Mouse (Mus musculus): ENCODE results near the gene Mmp9. TPM values are rescaled to one million over a fixed set of nuclear protein-coding genes. Genes with fewer than 3 reads are reported as not detected.

Mmp9 gene
- polyA plus RNA-seq, 1 experiment from 2014 or later, result 7.1 TPM

DNA sequence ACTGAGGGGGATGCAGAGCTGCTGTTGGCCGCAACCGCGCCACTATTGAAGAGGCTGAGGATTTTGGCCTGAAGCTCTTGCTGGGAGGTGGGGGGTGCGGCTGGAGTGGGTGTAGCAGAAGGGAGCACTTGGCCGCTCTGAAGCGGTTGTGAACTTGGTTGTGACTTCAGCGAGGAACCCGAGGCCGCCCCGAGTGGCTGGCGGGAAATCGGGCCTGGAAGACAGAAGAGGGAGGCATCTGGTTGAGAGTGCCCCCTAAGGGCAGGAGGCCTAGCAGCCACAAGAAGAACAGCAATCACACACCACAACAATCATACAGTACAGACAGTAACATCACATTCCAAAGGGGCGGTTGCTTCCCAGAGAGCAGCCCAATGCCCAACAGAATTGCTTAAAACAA, 61.4 kb downstream of the Mmp9 start:
- Histone ChIP-seq H3K9me3 (no peaks in the 10 kb centered on the region), H3K4me1 (peaks cover 18% of the 10 kb centered on the region), H3K27me3 (peaks cover 43% of the 10 kb centered on the region), H3K9ac (no peak overlapping the region), H3K36me3 (peaks cover 85% of the 10 kb centered on the region), H3K27ac (no peak overlapping the region), H3K4me2 (replicated peaks) (no peak overlapping the region), H3K4me3 (no peak overlapping the region)
- 93% methylated on average over 13 of the region's 13 CpGs for WGBS
- no peak for ATAC-seq (ENCODE audit: low FRiP score, low read depth)

DNA sequence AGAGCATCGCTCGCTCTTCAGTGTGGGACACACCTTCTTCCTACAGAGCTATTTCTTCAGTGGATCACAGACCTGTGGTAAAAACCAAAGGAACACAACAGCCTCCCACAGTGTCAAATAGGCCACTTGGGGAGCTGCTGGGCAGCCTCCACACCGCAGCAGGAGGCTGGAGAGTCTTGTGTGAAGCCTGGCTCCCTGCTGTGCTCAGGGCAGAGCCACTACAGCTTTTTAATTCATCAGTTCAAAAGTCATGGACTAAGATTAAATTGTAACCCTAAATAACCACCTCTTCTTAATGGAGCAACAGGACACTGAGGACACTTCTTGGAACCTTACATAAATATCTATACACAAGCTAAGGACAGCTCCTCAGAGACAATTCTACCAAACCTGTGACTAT, 62.5 kb downstream of the Mmp9 start:
- Histone ChIP-seq H3K4me3 (no peak overlapping the region), H3K36me3 (peaks cover 96% of the 10 kb centered on the region), H3K4me2 (replicated peaks) (no peak overlapping the region), H3K4me1 (peaks cover 8% of the 10 kb centered on the region), H3K27me3 (peaks cover 32% of the 10 kb centered on the region), H3K27ac (no peak overlapping the region), H3K9me3 (no peaks in the 10 kb centered on the region), H3K9ac (no peak overlapping the region)
- WGBS, result 86% methylated on average over 3 of the region's 3 CpGs
- no peak for ATAC-seq (ENCODE audit: low FRiP score, low read depth)

DNA sequence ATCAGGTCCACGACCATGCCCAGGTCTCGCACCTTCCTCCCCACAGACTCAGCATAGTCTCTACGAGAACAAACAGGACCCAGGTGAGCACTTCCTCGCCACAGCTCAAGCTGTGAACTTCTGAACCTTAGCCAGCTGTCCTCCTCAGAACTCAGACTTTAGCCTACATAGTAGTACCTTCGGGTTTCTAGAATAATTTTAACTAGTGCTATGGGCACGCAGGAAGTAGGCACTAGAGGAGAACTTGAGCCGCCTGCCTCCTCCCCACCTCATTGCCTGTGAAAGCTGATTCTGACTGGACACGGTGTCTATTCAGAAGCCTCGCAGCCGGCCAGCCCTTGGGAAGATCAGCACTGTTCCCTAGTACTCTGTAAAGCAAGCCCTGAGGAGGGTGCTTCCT, 63.7 kb downstream of the Mmp9 start:
- Histone ChIP-seq H3K9me3 (no peaks in the 10 kb centered on the region), H3K27me3 (peaks cover 20% of the 10 kb centered on the region), H3K4me3 (no peak overlapping the region), H3K9ac (no peak overlapping the region), H3K4me1 (no peaks in the 10 kb centered on the region), H3K27ac (no peak overlapping the region), H3K4me2 (replicated peaks) (no peak overlapping the region), H3K36me3 (peaks cover 100% of the 10 kb centered on the region)
- ATAC-seq (ENCODE audit: low FRiP score, low read depth), result no peak
- WGBS, result 80% methylated on average over 10 of the region's 10 CpGs

Other genes with a start within 250 kb of the Mmp9 start
- not detected in 2 replicates for gene Spint4, start 242.3 kb upstream of the Mmp9 start, polyA plus RNA-seq (2015; fragmentation: Nextera tagmentation; extraction: Ambion mirVana)
- not detected in 2 replicates for gene Spint5, start 225.5 kb upstream of the Mmp9 start, polyA plus RNA-seq (2015; fragmentation: Nextera tagmentation; extraction: Ambion mirVana)
- gene Wfdc3, start 194.8 kb upstream of the Mmp9 start, polyA plus RNA-seq (2015; fragmentation: Nextera tagmentation; extraction: Ambion mirVana), result 0.69 and 0.87 TPM in 2 replicates
- 80.6 and 85.1 TPM in 2 replicates for gene Dnttip1, start 194.8 kb upstream of the Mmp9 start, polyA plus RNA-seq (2015; fragmentation: Nextera tagmentation; extraction: Ambion mirVana)
- gene Ube2c, start 170.9 kb upstream of the Mmp9 start, polyA plus RNA-seq (2015; fragmentation: Nextera tagmentation; extraction: Ambion mirVana), result 432 and 450 TPM in 2 replicates
- 190 and 195 TPM in 2 replicates for gene Tnnc2, start 160.8 kb upstream of the Mmp9 start, polyA plus RNA-seq (2015; fragmentation: Nextera tagmentation; extraction: Ambion mirVana)
- gene Snx21, start 155.0 kb upstream of the Mmp9 start, polyA plus RNA-seq (2015; fragmentation: Nextera tagmentation; extraction: Ambion mirVana), result 26.3 and 27.6 TPM in 2 replicates
- 17.5 and 17.6 TPM in 2 replicates for gene Acot8, start 135.9 kb upstream of the Mmp9 start, polyA plus RNA-seq (2015; fragmentation: Nextera tagmentation; extraction: Ambion mirVana)
- gene Zswim3, start 135.7 kb upstream of the Mmp9 start, polyA plus RNA-seq (2015; fragmentation: Nextera tagmentation; extraction: Ambion mirVana), result 6.8 and 7.2 TPM in 2 replicates
- gene Zswim1, start 118.1 kb upstream of the Mmp9 start, polyA plus RNA-seq (2015; fragmentation: Nextera tagmentation; extraction: Ambion mirVana), result 17.8 and 18.2 TPM in 2 replicates
- gene Spata25, start 112.2 kb upstream of the Mmp9 start, polyA plus RNA-seq (2015; fragmentation: Nextera tagmentation; extraction: Ambion mirVana), result not detected in 2 replicates
- gene Ctsa, start 107.9 kb upstream of the Mmp9 start, polyA plus RNA-seq (2015; fragmentation: Nextera tagmentation; extraction: Ambion mirVana), result 131 and 135 TPM in 2 replicates
- gene Neurl2, start 107.3 kb upstream of the Mmp9 start, polyA plus RNA-seq (2015; fragmentation: Nextera tagmentation; extraction: Ambion mirVana), result 6.7 and 7.1 TPM in 2 replicates
- 36.7 and 44.0 TPM in 2 replicates for gene Pltp, start 83.1 kb upstream of the Mmp9 start, polyA plus RNA-seq (2015; fragmentation: Nextera tagmentation; extraction: Ambion mirVana)
- gene Pcif1, start 61.5 kb upstream of the Mmp9 start, polyA plus RNA-seq (2015; fragmentation: Nextera tagmentation; extraction: Ambion mirVana), result 87.4 and 88.4 TPM in 2 replicates
- gene Zfp335, start 29.0 kb upstream of the Mmp9 start, polyA plus RNA-seq (2015; fragmentation: Nextera tagmentation; extraction: Ambion mirVana), result 13.5 and 15.2 TPM in 2 replicates
- gene Slc12a5, start 20.0 kb downstream of the Mmp9 start, polyA plus RNA-seq (2015; fragmentation: Nextera tagmentation; extraction: Ambion mirVana), result 1.00 and 1.2 TPM in 2 replicates
- 92.3 and 99.1 TPM in 2 replicates for gene Ncoa5, start 94.1 kb downstream of the Mmp9 start, polyA plus RNA-seq (2015; fragmentation: Nextera tagmentation; extraction: Ambion mirVana)
- 7.5 and 8.4 TPM in 2 replicates for gene Cd40, start 114.8 kb downstream of the Mmp9 start, polyA plus RNA-seq (2015; fragmentation: Nextera tagmentation; extraction: Ambion mirVana)
- gene 1700025C18Rik, start 150.0 kb downstream of the Mmp9 start, polyA plus RNA-seq (2015; fragmentation: Nextera tagmentation; extraction: Ambion mirVana), result not detected in 2 replicates